Mouse (Mus musculus) left cerebral cortex, postnatal 36 days (tissue): ENCODE measurements around the gene Bysl. TPM values are rescaled to one million over a fixed set of nuclear protein-coding genes. Genes with fewer than 3 reads are reported as not detected.
"Not testable (repeated sequence)": the region's sequence is repeated elsewhere in the genome, so short reads cannot be mapped to it uniquely, and the experiment has no call there.

Experiments used
- DNase-seq, 2 experiments: peaks; one replicate each; pipeline ENCODE4 v3.0.0; 2021 to 2022; ENCODE audit warnings: low spot score in 2 of 2, mixed read lengths in 1 of 2
- intact Hi-C: fragments of 180-260 bp; cut with DNase I; formaldehyde crosslinking; loops from one replicate; pipeline ENCODE4 v1.15.1; 2025
- total RNA-seq, 2 experiments: library from RNA; stranded (reverse); gene quantifications; 2 replicates each; pipeline ENCODE4 v1.2.3; 2021

The Bysl gene
- 10 to 100 TPM; 17.5 to 18.1 TPM for total RNA-seq

DNA sequence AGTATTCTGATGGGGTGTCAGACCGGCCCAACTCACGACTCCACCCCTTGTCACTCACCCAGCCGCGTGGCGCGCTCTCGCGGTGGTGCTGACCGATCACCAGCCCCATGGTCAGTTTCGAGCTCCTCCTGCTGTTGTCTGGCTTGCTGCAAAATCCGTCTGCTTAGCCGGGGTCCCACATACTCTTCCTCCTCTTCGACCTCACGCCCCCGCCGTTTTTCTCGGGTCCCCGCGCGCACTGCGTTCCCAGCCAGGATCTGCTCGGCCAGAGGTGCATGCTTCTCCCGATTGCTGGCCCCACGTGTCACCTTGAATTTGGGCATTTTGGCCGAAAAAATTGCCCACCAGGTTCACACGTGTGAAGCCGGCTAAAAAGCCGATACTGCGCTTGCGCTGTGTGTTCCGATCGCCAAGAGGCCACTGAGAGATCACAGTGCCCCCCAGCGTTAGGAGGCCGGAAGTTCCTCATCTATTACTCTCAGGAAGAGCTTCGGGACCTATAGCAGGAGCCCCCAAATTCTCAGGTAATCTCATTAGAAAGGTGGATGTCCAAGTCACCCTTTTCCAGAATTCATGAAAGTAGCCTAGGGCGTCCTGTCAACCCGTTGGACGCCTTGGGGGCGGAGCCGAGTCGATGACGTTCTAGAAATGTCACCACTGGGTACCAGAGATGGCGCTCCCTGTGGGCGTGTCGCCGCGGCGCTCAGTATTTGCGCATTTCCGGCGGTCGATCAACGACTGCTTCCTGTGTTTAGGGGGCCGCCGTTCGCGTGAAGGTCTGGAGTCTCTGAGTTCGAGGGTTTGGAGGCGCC is at the start of gene Bysl, which contains the start of the genes Med20 and Gm20517:
TSS of gene Bysl (minus strand) at position 644 of the 812 bp plus-strand sequence.
TSS of gene Med20 (plus strand) at position 734 of the 812 bp plus-strand sequence.
TSS of gene Gm20517 (plus strand) at position 741 of the 812 bp plus-strand sequence.
- intact Hi-C loops, result loop anchor here (1.0 to 5.0 kb wide), 4 partner anchors 18 to 244 kb away; partner anchors contain the start of genes Frs3, Mrps10 and Tomm6
- peak; percentile 97 for DNase-seq

GRCm38 (mm10) chr17:47658741-47659243 is 47.5 kb upstream of the Bysl start:
- no peak for DNase-seq
- intact Hi-C loops, result no loop called here

GRCm38 (mm10) chr17:47657901-47658300 is 46.6 kb upstream of the Bysl start:
- DNase-seq, result no peak
- intact Hi-C loops, result no loop called here

GRCm38 (mm10) chr17:47655697-47656096 is 44.4 kb upstream of the Bysl start:
- intact Hi-C loops, result no loop called here
- DNase-seq, result no peak

DNA sequence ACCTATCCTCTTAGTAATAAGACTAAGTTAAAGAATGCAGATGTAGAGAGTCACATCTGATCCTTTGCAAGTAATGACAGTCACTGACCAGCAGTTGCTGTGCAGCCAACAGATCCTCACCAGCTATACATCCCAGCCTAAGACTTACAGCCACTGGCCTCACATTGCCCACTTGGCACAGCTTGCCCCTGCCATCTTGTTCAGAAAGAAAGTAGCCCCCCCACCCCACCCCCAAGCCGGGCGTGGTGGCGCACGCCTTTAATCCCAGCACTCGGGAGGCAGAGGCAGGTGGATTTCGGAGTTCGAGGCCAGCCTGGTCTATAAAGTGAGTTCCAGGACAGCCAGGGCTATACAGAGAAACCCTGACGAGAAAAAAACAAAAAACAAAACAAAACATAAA is 43.1 kb upstream of the Bysl start:
- DNase-seq, intact Hi-C loops: not testable (repeated sequence)

DNA sequence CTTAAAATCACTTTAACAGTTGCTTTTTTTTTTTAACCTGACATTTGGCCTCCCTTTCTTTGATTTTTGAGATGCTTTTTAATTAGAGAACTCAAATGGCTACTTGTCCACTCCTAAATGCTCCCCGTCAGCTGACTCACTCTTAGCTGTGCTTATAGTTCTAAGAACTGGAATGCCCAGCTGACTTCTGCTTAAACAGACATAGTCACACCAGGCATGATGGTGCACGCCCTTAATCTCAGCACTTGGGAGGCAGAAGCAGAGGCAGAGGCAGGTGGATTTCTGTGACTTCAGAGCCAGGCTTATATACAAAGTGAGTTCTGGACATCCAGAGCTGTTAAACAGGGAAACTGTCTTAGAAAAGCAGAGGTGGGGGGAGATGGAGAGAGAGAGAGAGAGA is 40.7 kb upstream of the Bysl start:
- intact Hi-C loops, result no loop called here
- DNase-seq, result no peak

- intact Hi-C loops, result no loop called here
- no peak for DNase-seq
Observed at GRCm38 (mm10) chr17:47648966-47649365, 37.7 kb upstream of the Bysl start.

DNA sequence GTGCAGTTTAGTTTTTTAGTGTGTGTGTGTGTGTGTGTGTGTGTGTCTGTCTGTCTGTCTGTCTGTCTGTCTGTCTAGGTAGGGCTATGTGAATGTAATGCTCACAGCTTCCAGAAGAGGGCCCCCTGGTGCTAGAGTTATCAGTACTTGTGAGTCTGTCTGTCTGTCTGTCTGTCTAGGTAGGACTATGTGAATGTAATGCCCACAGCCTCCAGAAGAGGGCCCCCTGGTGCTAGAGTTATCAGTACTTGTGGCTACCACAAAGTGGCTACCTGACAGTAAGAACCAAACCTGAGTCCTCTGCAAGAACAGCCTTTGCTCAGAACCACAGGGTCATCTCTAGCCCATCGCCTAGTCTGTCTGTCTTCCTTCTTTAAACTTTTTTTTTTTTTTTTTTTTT is 35.4 kb upstream of the Bysl start:
- peak; percentile 14 to 16 for DNase-seq
- intact Hi-C loops, result no loop called here

DNA sequence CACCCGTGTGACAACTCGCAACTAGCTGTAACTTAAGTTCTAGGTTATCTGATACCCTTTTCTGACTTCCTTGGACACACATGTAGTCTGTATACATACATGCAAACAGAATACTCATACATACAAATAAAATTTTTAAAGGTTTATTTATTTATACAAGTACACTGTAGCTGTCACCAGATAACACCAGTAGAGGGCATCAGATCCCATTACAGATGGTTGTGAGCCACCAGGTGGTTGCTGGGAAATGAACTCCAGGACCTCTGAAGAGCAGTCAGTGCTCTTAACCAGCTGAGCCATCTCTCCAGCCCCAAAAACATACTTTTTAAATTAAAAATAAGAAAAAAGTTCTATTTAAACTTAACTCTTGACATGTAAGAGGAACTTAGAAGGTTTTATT is 31.7 kb upstream of the Bysl start:
- DNase-seq, result no peak
- intact Hi-C loops, result no loop called here

- DNase-seq, result no peak
- intact Hi-C loops, result loop anchor here (5.0 kb wide), 1 partner anchor 38 kb away; no protein-coding TSS in a partner anchor
Observed at GRCm38 (mm10) chr17:47633999-47634770, 22.9 kb upstream of the Bysl start.

DNA sequence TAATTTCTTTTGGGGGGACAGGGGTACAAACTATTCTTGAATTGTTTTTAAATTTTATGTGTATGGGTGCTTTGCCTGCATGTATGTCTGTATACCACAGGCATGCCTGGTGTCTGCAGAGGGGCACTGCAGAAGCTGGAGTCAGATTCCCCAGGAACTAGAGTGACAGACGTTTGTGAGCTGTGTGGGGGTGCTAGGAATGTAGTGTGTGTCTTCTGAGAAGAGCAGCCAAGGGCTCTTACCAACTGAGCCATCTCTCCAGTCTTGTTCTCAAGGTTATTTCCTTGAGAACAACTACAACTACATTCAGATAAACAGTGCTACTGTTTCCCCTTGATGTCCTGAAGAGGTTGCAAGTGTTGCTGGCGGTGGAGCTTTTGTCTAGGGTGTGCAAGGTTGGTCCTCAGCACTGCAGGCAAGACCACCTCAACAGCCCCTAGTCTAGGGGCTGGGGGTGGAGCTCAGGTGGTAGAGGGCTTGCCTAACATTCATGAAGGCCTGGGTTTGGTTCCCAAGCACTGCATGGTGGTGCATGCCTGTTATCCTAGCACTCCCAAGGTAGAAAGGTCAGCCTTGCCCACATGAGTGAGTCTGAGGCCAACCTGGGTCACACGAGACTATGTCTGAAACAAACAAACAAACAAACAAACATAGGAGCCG is 21.0 kb upstream of the Bysl start:
- intact Hi-C loops, result loop anchor here (5.0 kb wide), 1 partner anchor 40 kb away; no protein-coding TSS in a partner anchor
- no peak for DNase-seq

DNA sequence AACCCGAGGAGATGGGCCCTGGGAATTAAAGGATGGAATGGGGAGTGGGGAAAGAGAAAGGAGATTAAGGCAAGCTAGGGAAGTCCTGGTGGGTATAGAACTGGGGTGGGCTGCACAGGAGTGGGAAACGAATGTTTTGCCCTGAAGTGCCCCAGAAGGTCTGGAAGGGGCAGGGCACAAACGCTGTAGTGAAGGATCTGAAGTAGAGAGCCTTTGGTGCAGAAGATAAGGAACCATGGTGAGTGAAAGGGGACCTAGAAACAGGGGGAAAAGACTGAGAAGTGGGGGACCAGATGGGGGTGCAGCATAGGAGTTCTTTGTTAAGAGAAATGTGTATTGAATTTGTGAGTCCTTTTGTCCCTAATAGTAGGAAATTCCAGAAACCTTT is 19.4 kb upstream of the Bysl start, which contains the start of gene Usp49:
TSS of gene Usp49 (plus strand) at position 13 of the 388 bp plus-strand sequence.
- DNase-seq, result no peak
- intact Hi-C loops, result loop anchor here (5.0 kb wide), 1 partner anchor 42 kb away; no protein-coding TSS in a partner anchor

GRCm38 (mm10) chr17:47629717-47630677 is 18.7 kb upstream of the Bysl start:
- DNase-seq, result peak; percentile 23 to 40
- intact Hi-C loops, result loop anchor here (1.0 to 5.0 kb wide), 3 partner anchors 19 to 57 kb away; partner anchors contain the start of genes Bysl, Frs3, Gm20517 and Med20

DNA sequence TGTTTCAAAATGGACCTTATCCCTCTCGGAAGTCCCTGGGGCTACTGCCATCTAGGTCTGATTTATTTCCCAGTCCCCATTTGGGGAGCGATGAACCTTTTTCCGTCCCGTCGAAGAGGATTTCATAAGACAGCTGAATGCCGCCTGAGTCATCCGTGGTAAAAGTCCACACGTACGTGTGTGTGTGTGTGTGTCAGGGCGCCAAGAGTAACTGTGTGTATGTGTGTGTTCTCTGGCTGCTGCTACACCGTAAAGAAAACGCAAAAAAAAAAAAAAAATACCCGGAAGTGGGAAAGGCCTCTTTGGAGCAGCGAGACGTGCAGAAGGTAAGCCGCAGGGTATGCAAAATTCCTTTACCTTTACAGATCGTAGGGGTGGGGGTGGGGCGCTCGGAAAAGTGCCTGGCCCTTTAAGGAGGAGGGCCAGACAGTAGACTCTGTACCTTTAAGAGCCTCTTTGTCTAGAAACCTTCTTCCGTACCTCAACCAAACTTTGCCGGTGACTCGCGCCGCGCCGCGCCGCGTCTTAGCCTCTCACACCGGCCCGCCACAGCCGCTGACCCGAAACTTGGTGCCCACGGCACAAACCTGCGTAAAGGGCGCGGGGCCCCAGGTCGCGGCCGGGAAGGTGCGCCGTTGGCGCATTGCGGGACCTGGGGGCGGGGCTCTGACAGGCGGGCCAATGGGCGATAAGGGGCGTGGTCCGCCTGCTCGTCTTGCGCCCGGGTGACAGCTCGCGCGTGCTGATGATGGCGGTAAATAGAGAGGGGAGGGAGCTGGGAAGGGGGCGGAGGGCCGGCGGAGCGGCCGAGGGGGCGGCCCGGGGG is 17.8 kb upstream of the Bysl start:
- intact Hi-C loops, result loop anchor here (1.0 to 5.0 kb wide), 2 partner anchors 18 to 58 kb away; partner anchors contain the start of genes Bysl, Frs3, Gm20517 and Med20
- peak; percentile 94 for DNase-seq

DNA sequence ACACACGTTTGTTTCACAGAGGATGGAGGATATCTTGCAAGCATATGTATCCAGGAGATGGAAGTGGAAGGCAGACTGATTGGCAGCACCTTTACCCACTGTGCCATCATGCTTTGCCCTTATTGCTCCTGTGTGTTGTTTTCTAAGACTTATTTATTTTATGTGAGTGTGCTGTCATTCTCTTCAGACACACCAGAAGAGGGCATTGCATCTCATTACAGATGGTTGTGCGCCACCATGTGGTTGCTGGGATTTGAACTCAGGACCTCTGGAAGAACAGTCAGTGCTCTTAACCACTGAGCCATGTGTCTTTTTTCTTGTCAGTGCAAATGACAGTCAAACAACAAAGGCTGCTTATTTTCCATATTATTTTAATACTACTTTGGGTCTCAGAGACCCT is 16.5 kb upstream of the Bysl start:
- no peak for DNase-seq
- intact Hi-C loops, result loop anchor here (5.0 kb wide), 1 partner anchor 60 kb away; the partner anchor contains the start of genes Frs3 and Tomm6

DNA sequence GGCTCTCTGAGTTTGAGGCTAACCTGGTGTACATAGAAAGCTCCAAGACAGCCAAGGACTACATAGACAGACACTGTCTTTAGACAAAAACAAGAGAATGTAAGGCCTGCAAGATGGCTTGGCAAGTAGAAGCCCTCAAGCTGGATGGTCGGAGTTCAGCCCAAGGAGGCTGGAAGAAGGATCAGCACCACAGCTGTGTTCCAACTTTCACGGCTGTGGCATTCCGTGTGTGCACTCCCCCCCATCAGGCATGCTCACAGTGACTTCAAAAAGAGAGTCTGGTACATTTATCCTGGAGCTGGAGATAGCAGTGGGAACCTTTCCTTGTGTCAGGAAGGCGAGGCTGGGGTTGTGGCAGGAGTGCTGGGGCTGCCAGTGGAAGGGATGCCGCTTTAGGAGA is 14.7 kb upstream of the Bysl start:
- no peak for DNase-seq
- intact Hi-C loops, result loop anchor here (5.0 kb wide), 1 partner anchor 61 kb away; the partner anchor contains the start of genes Frs3 and Tomm6

GRCm38 (mm10) chr17:47625088-47625487 is 13.8 kb upstream of the Bysl start:
- intact Hi-C loops, result loop anchor here (5.0 kb wide), 1 partner anchor 62 kb away; the partner anchor contains the start of genes Frs3 and Tomm6
- DNase-seq, result no peak
